Mouse (Mus musculus): ENCODE data around the gene Gm10972.
"Not testable (repeated sequence)": the region's sequence is repeated elsewhere in the genome, so short reads cannot be mapped to it uniquely, and the experiment has no call there.

Gm10972 gene

DNA sequence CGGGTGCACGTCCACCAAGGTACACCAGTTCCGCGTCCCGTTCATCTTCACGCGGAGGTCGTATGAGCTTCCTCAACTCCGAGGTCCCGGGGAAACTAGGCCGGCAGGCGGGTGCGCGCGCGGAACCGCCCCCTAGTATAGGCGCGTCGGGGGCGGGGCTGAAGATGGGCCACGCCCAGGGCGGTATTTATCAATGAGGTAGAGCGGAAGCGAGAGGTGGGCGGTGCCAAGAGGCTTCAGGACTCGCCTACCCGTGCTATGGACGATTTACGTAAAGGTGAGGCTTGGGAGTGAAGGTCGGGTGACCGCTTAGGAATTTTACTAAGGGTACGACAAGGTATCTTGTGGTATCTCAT lies 15.8 kb downstream of the Gm10972 start, which contains the start of gene Tuft1:
TSS of gene Tuft1 (minus strand) at position 133 of the 356 bp plus-strand sequence.
- not testable (repeated sequence) for DNase-seq (ENCODE audit: extremely low read depth, low read depth)

GRCm38 (mm10) chr3:94659142-94659748 lies 16.3 kb downstream of the Gm10972 start:
- peak; percentile 85 for DNase-seq (ENCODE audit: extremely low read depth, low read depth)

GRCm38 (mm10) chr3:94660841-94661240 lies 17.9 kb downstream of the Gm10972 start:
- DNase-seq (ENCODE audit: extremely low read depth, low read depth), result not testable (repeated sequence)

DNA sequence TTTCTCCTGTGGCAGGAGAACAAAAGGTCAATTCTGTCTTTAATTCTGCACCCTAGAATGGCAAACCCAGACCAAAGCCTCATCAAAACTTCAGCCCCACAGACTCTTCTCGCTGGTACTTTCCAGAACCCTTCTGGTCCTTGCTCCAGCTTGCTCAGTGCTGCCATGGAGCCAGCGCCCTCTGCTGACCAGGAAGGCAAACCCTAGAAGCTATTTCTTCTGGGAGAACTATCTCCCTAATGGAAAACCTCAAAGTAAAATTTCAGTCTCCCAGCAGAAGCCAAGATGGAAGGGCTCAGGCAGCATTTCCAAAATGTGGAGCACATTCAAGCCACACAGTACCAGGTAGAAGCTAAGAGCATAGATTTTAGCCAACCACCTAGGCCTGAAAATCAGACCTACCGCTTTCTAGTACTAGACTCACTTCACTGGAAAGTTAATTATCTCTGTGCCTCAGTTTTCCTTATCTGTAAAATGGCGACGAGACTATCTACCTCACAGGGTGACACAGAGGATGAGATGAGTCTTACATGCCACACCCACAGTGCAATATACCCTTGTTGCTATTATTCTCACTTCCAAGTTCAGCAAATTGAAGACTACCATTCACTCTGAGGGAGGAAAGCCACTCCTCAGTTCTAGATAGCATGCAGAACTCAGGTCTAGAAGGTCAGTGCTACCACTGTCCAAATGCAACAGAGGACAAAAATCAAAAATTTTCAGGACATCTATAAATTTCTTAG lies 22.3 kb downstream of the Gm10972 start:
- DNase-seq (ENCODE audit: extremely low read depth, low read depth), result not testable (repeated sequence)

- DNase-seq (ENCODE audit: extremely low read depth, low read depth), result not testable (repeated sequence)
These were observed 23.0 kb downstream of the Gm10972 start for GRCm38 (mm10) chr3:94665896-94666295.

DNA sequence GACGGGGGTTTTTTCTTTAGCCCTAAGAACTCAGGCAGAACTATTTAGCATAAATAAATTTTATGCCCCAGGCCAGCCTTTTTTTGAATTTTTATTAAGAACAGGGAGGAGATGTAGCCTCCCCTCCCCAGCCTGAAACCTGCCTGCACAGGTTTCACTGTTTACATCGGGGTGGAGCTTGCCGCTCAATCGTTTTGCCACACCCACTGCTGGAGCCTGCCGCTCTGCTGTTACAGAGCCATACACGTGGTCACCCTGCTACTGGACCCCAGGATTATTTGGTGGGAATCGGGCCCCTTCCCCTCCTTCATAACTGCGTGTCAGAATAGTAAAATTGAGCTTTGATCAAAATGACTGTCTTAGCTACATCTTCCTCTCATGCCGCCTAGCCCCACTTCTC lies 32.2 kb downstream of the Gm10972 start:
- not testable (repeated sequence) for DNase-seq (ENCODE audit: extremely low read depth, low read depth)

DNA sequence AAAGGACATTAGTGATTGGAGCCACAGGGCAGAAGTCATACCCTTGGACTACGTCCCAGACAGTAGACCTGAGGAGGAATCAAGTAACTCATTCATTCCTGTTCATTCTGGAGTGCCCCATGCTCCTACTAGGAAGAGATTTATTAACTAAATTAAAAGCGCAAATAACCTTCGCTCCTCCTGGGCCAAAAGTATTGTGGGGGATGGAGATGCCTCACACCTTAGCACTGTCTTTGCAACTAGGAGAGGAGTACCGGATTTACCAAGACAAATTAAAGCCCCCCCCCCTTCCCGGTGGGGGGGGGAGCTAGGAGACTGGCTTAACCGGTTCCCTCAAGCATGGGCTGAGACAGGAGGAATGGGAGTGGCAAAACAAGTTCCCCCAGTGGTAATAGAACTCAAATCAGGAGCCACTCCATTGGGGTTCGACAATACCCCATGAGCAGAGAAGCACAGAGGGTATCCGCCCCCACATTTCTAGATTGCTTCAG lies 36.5 kb downstream of the Gm10972 start:
- DNase-seq (ENCODE audit: extremely low read depth, low read depth), result no peak

- not testable (repeated sequence) for DNase-seq (ENCODE audit: extremely low read depth, low read depth)
These were observed 37.1 kb downstream of the Gm10972 start for GRCm38 (mm10) chr3:94680032-94680431.

DNA sequence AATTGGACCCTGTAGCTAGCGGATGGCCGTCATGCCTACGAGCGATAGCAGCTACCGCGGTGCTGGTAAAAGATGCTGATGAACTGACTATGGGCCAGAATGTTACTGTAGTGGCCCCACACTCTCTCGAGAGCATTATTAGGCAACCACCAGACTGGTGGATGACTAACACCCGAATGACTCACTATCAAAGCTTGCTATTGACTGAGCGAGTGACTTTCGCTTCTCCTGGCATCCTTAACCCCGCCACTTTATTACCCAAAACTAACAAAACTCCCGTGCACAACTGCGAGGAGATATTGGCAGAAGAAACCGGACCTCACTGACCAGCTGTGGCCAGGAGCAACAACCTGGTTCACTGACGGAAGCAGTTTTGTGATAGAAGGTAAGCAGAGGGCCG lies 37.9 kb downstream of the Gm10972 start:
- DNase-seq (ENCODE audit: extremely low read depth, low read depth), result no peak

DNA sequence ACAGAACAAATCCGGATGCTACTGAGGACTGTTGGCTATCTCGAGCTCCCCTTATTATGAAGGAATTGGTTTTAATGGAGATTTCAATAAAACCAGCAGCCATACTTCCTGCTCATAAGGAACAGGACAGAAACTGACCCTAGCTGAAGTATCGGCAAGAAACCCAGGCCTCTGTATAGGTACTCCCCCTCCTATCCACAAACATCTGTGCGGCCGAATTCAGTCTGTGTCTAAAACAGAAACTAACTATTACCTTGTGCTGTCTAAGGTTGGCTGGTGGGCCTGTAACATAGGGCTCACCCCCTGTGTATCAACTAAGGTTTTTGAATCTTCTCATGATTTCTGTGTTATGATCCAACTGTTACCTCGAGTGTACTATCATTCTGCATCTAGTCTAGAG lies 40.7 kb downstream of the Gm10972 start:
- DNase-seq (ENCODE audit: extremely low read depth, low read depth), result no peak

- DNase-seq (ENCODE audit: extremely low read depth, low read depth), result peak; percentile 96
These were observed 43.3 kb downstream of the Gm10972 start for GRCm38 (mm10) chr3:94685989-94686772.

DNA sequence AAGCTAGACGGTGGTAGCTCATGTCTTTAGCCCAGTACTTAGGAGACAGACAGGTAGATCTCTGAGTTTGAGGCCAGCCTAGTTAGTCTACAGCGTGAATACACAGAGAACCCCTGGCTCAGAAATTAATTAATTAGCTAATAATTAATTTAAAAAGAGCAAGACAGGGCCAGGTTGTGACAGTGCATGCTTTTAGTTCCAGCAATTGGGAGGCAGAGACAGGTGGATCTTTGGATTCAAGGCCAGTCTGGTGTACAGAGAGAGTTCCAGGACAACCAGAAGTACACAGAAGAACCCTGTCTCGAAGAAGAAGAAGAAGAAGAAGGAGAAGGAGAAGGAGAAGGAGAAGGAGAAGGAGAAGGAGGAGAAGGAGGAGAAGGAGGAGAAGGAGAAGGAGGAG lies 45.8 kb downstream of the Gm10972 start:
- not testable (repeated sequence) for DNase-seq (ENCODE audit: extremely low read depth, low read depth)

GRCm38 (mm10) chr3:94689195-94689594 lies 46.3 kb downstream of the Gm10972 start:
- peak; percentile 98 for DNase-seq (ENCODE audit: extremely low read depth, low read depth)

DNA sequence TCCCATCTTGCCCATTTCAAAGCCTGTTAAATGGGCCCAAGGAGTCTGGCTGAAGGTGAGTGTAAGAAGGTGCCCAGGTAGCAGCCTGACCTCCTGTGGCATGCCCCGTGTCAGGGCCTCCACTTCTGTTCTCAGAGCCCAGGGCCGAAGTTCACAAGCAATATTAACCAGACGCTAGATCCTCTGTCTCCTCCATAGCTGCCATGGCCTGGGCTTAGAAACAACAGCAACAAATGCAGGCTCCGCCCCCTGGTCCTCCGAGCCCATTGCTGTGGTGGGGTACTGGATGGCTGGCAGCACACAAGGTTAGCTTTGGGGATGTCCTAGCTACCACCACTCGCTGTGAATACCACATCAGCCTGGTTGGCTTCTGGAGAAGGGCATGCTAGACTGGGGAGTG lies 47.2 kb downstream of the Gm10972 start:
- not testable (repeated sequence) for DNase-seq (ENCODE audit: extremely low read depth, low read depth)

DNA sequence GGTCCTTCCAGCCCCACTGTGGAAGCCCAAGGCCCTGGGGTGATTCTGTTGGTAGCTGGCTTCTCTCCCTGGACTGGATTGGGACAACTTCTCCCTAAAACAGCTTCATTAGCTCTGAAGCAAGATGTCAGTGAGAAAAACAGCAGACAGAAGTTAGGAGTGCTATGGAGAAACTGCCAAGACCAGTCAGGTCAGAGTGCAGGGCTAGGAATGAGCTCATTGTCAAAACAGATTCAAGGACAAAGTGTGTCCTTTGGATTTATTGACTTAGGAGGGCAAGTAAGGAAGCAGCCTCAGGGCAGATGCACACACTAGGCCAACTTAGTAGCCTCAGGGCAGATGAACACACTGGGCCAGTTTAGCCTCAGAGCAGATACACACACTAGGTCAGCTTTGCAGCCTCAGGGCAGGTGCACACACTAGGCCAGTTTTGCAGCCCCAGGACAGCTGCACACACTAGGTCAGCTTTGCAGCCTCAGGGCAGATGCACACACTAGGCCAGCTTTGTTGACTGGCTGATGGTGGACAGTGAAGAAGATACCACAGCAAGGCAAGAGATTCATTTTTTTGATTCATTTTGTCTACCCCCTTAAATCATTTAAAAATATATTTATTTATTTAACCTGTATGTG lies 47.8 kb downstream of the Gm10972 start:
- DNase-seq (ENCODE audit: extremely low read depth, low read depth), result no peak

GRCm38 (mm10) chr3:94691694-94692093 lies 48.8 kb downstream of the Gm10972 start:
- not testable (repeated sequence) for DNase-seq (ENCODE audit: extremely low read depth, low read depth)

All from MEL-GATA-1-ER (cell line).